Mouse (Mus musculus) intestine, embryonic 16.5 days (tissue): ENCODE measurements around the gene Ash1l. TPM values are rescaled to one million over a fixed set of nuclear protein-coding genes. Genes with fewer than 3 reads are reported as not detected.

ENCODE experiments used
- ATAC-seq: fragments of 200-750 bp; cut with Nextera tagmentation; 2 replicates; pipeline ENCODE4 v1.8.0; 2017; ENCODE audit warnings: moderate TSS enrichment, moderate library complexity
- H3K27ac ChIP-seq: fragments of 300-500 bp; sonication (generic); 2 replicates; pipeline ENCODE4 v1.5.1; 2014; ENCODE audit warnings: mild to moderate bottlenecking, low read length
- H3K27me3 ChIP-seq: fragments of 300-500 bp; sonication (generic); replicated peaks from 2 replicates; pipeline ENCODE4 v1.6.1; 2014; ENCODE audit warnings: low read length, control low read depth, mixed read lengths; ENCODE audit not compliant: control insufficient read depth, insufficient read depth
- H3K36me3 ChIP-seq: fragments of 300-500 bp; sonication (generic); 2 replicates; pipeline ENCODE4 v1.6.1; 2014; ENCODE audit warnings: low read length, control low read depth; ENCODE audit not compliant: control insufficient read depth, insufficient read depth
- H3K4me1 ChIP-seq: fragments of 300-500 bp; sonication (generic); 2 replicates; pipeline ENCODE4 v1.6.1; 2014; ENCODE audit warnings: low read length, control low read depth, mixed read lengths; ENCODE audit not compliant: control insufficient read depth, insufficient read depth
- H3K4me2 ChIP-seq: fragments of 300-500 bp; sonication (generic); 2 replicates; pipeline ENCODE4 v1.6.1; 2014; ENCODE audit warnings: low read depth, low read length, control low read depth
- H3K4me3 ChIP-seq: fragments of 300-500 bp; sonication (generic); 2 replicates; pipeline ENCODE4 v1.5.1; 2014; ENCODE audit warnings: mild to moderate bottlenecking, low read length
- H3K9ac ChIP-seq: fragments of 300-500 bp; sonication (generic); 2 replicates; pipeline ENCODE4 v1.6.1; 2014; ENCODE audit warnings: low read depth, low read length
- H3K9me3 ChIP-seq: fragments of 300-500 bp; sonication (generic); 2 replicates; pipeline ENCODE4 v1.6.1; 2016; ENCODE audit warnings: low read length, control low read depth; ENCODE audit not compliant: control insufficient read depth
- WGBS: fragments of 180-500 bp; shearing (Covaris S2); extraction: QIAGEN DNeasy Blood & Tissue Kit; methylation state at CpG from one replicate; pipeline ENCODE4 v1.1.7; 2014; 5-methylcytosine and 5-hydroxymethylcytosine counted together
- polyA plus RNA-seq: library from polyadenylated mRNA; unstranded; fragments of >200 nt; fragmentation: Nextera tagmentation; extraction: Ambion mirVana; gene quantifications from 2 replicates; pipeline ENCODE4 v1.2.1, GENCODE M21; 2015

The Ash1l gene
- polyA plus RNA-seq, 1 experiment from 2014 or later = 13.8 TPM

GRCm38 (mm10) chr3:89113058-89113457, 162.6 kb downstream of the Ash1l start:
- Histone ChIP-seq H3K4me1 (no peaks in the 10 kb centered on the region), H3K27me3 (no peaks in the 10 kb centered on the region), H3K36me3 (no peaks in the 10 kb centered on the region), H3K4me2 (no peak overlapping the region), H3K27ac (peak overlapping the region; percentile 77), H3K4me3 (no peak overlapping the region), H3K9me3 (no peaks in the 10 kb centered on the region), H3K9ac (no peak overlapping the region)
- WGBS = 62% methylated on average over 4 of the region's 4 CpGs
- ATAC-seq = peak; percentile 91

- 10% methylated on average over 2 of the region's 2 CpGs for WGBS
- ATAC-seq = peak; percentile 45; the same call in 1 of the 2 replicates
Measured at GRCm38 (mm10) chr3:89115522-89115921, 165.1 kb downstream of the Ash1l start.

GRCm38 (mm10) chr3:89123313-89123712, 172.9 kb downstream of the Ash1l start:
- ATAC-seq = no peak
- H3K4me1 ChIP-seq = no peaks in the 10 kb centered on the region

More at GRCm38 (mm10) chr3:89115522-89115921, 165.1 kb downstream of the Ash1l start:
- Histone ChIP-seq H3K9ac (no peak overlapping the region), H3K9me3 (no peaks in the 10 kb centered on the region), H3K4me1 (no peaks in the 10 kb centered on the region), H3K4me2 (no peak overlapping the region), H3K36me3 (no peaks in the 10 kb centered on the region), H3K27me3 (no peaks in the 10 kb centered on the region), H3K4me3 (no peak overlapping the region), H3K27ac (no peak overlapping the region)

GRCm38 (mm10) chr3:89124241-89124640, 173.8 kb downstream of the Ash1l start:
- H3K4me1 ChIP-seq = no peaks in the 10 kb centered on the region
- 70% methylated on average over 3 of the region's 3 CpGs for WGBS
- H3K4me2 ChIP-seq = no peak overlapping the region
- H3K9me3 ChIP-seq = no peaks in the 10 kb centered on the region
- H3K27ac ChIP-seq = no peak overlapping the region
- H3K27me3 ChIP-seq = no peaks in the 10 kb centered on the region
- H3K9ac ChIP-seq = no peak overlapping the region
- H3K36me3 ChIP-seq = no peaks in the 10 kb centered on the region
- no peak for ATAC-seq
- no peak overlapping the region for H3K4me3 ChIP-seq

More at GRCm38 (mm10) chr3:89123313-89123712, 172.9 kb downstream of the Ash1l start:
- Histone ChIP-seq H3K27ac (no peak overlapping the region), H3K4me2 (no peak overlapping the region), H3K9ac (no peak overlapping the region), H3K27me3 (no peaks in the 10 kb centered on the region), H3K4me3 (no peak overlapping the region), H3K36me3 (no peaks in the 10 kb centered on the region), H3K9me3 (no peaks in the 10 kb centered on the region)
- WGBS = 73% methylated on average over 2 of the region's 2 CpGs

GRCm38 (mm10) chr3:89125981-89126380, 175.6 kb downstream of the Ash1l start:
- ATAC-seq = no peak
- Histone ChIP-seq H3K27me3 (no peaks in the 10 kb centered on the region), H3K4me1 (no peaks in the 10 kb centered on the region), H3K9ac (no peak overlapping the region), H3K27ac (no peak overlapping the region), H3K4me3 (no peak overlapping the region), H3K4me2 (no peak overlapping the region), H3K9me3 (no peaks in the 10 kb centered on the region), H3K36me3 (no peaks in the 10 kb centered on the region)
- WGBS = 91% methylated on average over 3 of the region's 3 CpGs

Other genes starting within 250 kb of the Ash1l start
- gene Rit1, start 233.8 kb upstream of the Ash1l start, polyA plus RNA-seq = 48.9 and 50.3 TPM in 2 replicates
- 15.8 and 18.8 TPM in 2 replicates for gene Syt11, start 175.5 kb upstream of the Ash1l start, polyA plus RNA-seq
- 6.6 and 7.0 TPM in 2 replicates for gene Gon4l, start 115.4 kb upstream of the Ash1l start, polyA plus RNA-seq
- gene Msto1, start 36.6 kb upstream of the Ash1l start, polyA plus RNA-seq = 43.4 and 45.6 TPM in 2 replicates
- 162 and 165 TPM in 2 replicates for gene Dap3, start 559 bp downstream of the Ash1l start, polyA plus RNA-seq
- gene Rusc1, start 142.7 kb downstream of the Ash1l start, polyA plus RNA-seq = 31.0 and 34.2 TPM in 2 replicates
- gene Gm43738, start 150.5 kb downstream of the Ash1l start, polyA plus RNA-seq = 0.09 TPM in 1 of 2 replicates, not detected in the other
- gene Fdps, start 151.3 kb downstream of the Ash1l start, polyA plus RNA-seq = 625 and 664 TPM in 2 replicates
- gene Pklr, start 185.5 kb downstream of the Ash1l start, polyA plus RNA-seq = 148 and 174 TPM in 2 replicates
- 2.0 TPM in 2 replicates for gene Hcn3, start 209.6 kb downstream of the Ash1l start, polyA plus RNA-seq
- 17.3 and 18.0 TPM in 2 replicates for gene Clk2, start 214.2 kb downstream of the Ash1l start, polyA plus RNA-seq
- gene Scamp3, start 226.9 kb downstream of the Ash1l start, polyA plus RNA-seq = 141 and 142 TPM in 2 replicates
- 16.7 and 20.8 TPM in 2 replicates for gene Fam189b, start 232.5 kb downstream of the Ash1l start, polyA plus RNA-seq